8 mouse cellular contexts compared by ENCODE assay signal in the genomic region with DNA sequence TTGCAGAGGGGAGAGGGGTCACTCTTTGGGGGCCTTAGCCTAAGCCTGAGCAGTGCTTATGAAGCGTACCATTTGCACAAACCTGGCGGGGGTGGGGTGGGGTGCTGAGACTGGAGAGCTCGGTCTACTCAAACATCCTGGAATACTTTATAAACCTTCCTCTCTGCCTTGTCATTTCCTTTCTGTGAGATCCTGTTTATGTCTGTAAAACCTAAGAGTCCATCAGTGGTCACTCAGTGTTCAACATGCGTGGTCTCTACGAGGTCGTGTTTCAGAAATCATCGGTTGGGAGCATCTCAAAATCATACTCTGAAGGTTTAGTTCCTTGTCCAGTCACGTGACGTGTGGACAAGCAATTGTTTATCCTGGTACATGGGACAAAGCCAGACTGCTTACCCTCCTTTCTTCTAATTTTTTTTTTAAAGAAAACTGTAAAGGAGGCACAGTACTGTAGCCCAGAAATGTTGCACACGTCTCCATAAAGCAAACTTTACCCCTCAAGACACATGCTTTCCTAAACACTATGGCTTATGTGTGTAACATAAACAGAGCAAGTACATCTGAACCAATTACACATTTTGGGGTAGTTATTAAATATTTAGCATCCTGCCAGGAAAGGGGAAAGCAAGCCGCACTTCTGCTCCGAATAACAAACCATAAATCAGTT.
DNase-seq lines count a peak whose midpoint lies in the region; ATAC-seq and TF ChIP-seq lines count a peak whose summit lies in the region.

No protein-coding gene starts in this region.

- H3K36me3 ChIP-seq in forebrain, embryonic 12.5 days (replicated peaks): no peaks in the 10 kb centered on the region
- H3K36me3 ChIP-seq in intestine, embryonic 16.5 days (ENCODE audit: control insufficient read depth, insufficient read depth, low read length): no peaks in the 10 kb centered on the region
- no peaks in the 10 kb centered on the region for H3K36me3 ChIP-seq in lung, postnatal 0 days (ENCODE audit: insufficient read depth, low read length)
- no peaks in the 10 kb centered on the region for H3K36me3 ChIP-seq in stomach, embryonic 16.5 days (ENCODE audit: control insufficient read depth, insufficient read depth, low read length)

- no peaks in the 10 kb centered on the region for H3K27me3 ChIP-seq in forebrain, embryonic 12.5 days
- no peaks in the 10 kb centered on the region for H3K27me3 ChIP-seq in intestine, embryonic 16.5 days (replicated peaks; ENCODE audit: control insufficient read depth, insufficient read depth, low read length)
- H3K27me3 ChIP-seq in lung, postnatal 0 days (replicated peaks; ENCODE audit: insufficient read depth, low read length): no peaks in the 10 kb centered on the region
- H3K27me3 ChIP-seq in stomach, embryonic 16.5 days (ENCODE audit: control insufficient read depth, insufficient read depth, low read length): no peaks in the 10 kb centered on the region

- 26% methylated on average over 12 of the region's 12 CpGs for WGBS in forebrain, embryonic 12.5 days
- WGBS in intestine, embryonic 16.5 days: 18% methylated on average over 12 of the region's 12 CpGs
- WGBS in lung, postnatal 0 days: 4% methylated on average over 12 of the region's 12 CpGs
- 6% methylated on average over 12 of the region's 12 CpGs for WGBS in stomach, embryonic 16.5 days

- H3K4me1 ChIP-seq in forebrain, embryonic 12.5 days: peaks cover 14% of the 10 kb centered on the region
- H3K4me1 ChIP-seq in intestine, embryonic 16.5 days (ENCODE audit: control insufficient read depth, insufficient read depth, low read length): peaks cover 5% of the 10 kb centered on the region; the same call in 1 of the 2 replicates
- peaks cover 4% of the 10 kb centered on the region; the same call in 1 of the 2 replicates for H3K4me1 ChIP-seq in lung, postnatal 0 days (ENCODE audit: insufficient read depth, low read depth, low read length)
- peaks cover 30% of the 10 kb centered on the region for H3K4me1 ChIP-seq in stomach, embryonic 16.5 days (ENCODE audit: control insufficient read depth, insufficient read depth, low read length)

- peak; percentile 21; the same call in 1 of the 2 replicates for TF ChIP-seq EP300 in lung, postnatal 0 days (IDR thresholded peaks at IDR 0.05)

- peak overlapping the region; percentile 77 for H3K27ac ChIP-seq in layer of hippocampus, adult 2 months
- H3K27ac ChIP-seq in forebrain, embryonic 12.5 days: peak overlapping the region; percentile 85
- peak overlapping the region; percentile 98 for H3K27ac ChIP-seq in intestine, embryonic 16.5 days (ENCODE audit: low read length)
- peak overlapping the region; percentile 95 for H3K27ac ChIP-seq in lung, postnatal 0 days (ENCODE audit: low read length)
- H3K27ac ChIP-seq in stomach, embryonic 16.5 days (ENCODE audit: low read length): peak overlapping the region; percentile 100

- peak overlapping the region; percentile 75 for H3K4me3 ChIP-seq in layer of hippocampus, adult 2 months
- peak overlapping the region; percentile 61 for H3K4me3 ChIP-seq in forebrain, embryonic 12.5 days (replicated peaks)
- H3K4me3 ChIP-seq in intestine, embryonic 16.5 days (ENCODE audit: low read length): peak overlapping the region; percentile 66
- peak overlapping the region; percentile 81 for H3K4me3 ChIP-seq in lung, postnatal 0 days (ENCODE audit: low read depth, low read length)
- H3K4me3 ChIP-seq in stomach, embryonic 16.5 days (replicated peaks; ENCODE audit: low read length): peak overlapping the region; percentile 64

- no peaks in the 10 kb centered on the region for H3K9me3 ChIP-seq in forebrain, embryonic 12.5 days
- H3K9me3 ChIP-seq in intestine, embryonic 16.5 days (ENCODE audit: control insufficient read depth, low read length): no peaks in the 10 kb centered on the region
- no peaks in the 10 kb centered on the region for H3K9me3 ChIP-seq in lung, postnatal 0 days (ENCODE audit: low read length)
- H3K9me3 ChIP-seq in stomach, embryonic 16.5 days (replicated peaks; ENCODE audit: control insufficient read depth, low read length): no peaks in the 10 kb centered on the region

- TF ChIP-seq CTCF in layer of hippocampus, adult 2 months (conservative IDR thresholded peaks at IDR 0.05): no peak
- TF ChIP-seq CTCF in lung, postnatal 0 days (IDR thresholded peaks at IDR 0.05): no peak

- peak overlapping the region; percentile 74 for H3K9ac ChIP-seq in forebrain, embryonic 12.5 days
- peak overlapping the region; percentile 89 for H3K9ac ChIP-seq in intestine, embryonic 16.5 days (ENCODE audit: low read depth, low read length)
- peak overlapping the region; percentile 90 for H3K9ac ChIP-seq in lung, postnatal 0 days (replicated peaks; ENCODE audit: low read depth)
- peak overlapping the region; percentile 96 for H3K9ac ChIP-seq in stomach, embryonic 16.5 days (ENCODE audit: low read length)

- H3K4me2 ChIP-seq in forebrain, embryonic 12.5 days: peak overlapping the region; percentile 87
- H3K4me2 ChIP-seq in intestine, embryonic 16.5 days (ENCODE audit: low read depth, low read length): peak overlapping the region; percentile 89
- H3K4me2 ChIP-seq in lung, postnatal 0 days (replicated peaks; ENCODE audit: low read depth, low read length): peak overlapping the region; percentile 68
- H3K4me2 ChIP-seq in stomach, embryonic 16.5 days (ENCODE audit: low read depth, low read length): peak overlapping the region; percentile 78

- DNase-seq in layer of hippocampus, adult 2 months (ENCODE audit: low spot score in 2 of 2): no peak
- no peak for DNase-seq in layer of hippocampus, adult 9-11 months
- DNase-seq in lung, postnatal 0 days (ENCODE audit: low spot score): peak; percentile 70
- DNase-seq in ovary, postnatal 36 days (ENCODE audit: low spot score): no peak
- DNase-seq in cerebellum, adult 11 months: no peak

- ATAC-seq in forebrain, embryonic 12.5 days (ENCODE audit: low FRiP score): peak; percentile 9
- peak; percentile 86 for ATAC-seq in intestine, embryonic 16.5 days
- ATAC-seq in lung, postnatal 0 days: peak; percentile 48
- ATAC-seq in stomach, embryonic 16.5 days (ENCODE audit: insufficient read depth, low FRiP score): peak; percentile 76; the same call in 1 of the 2 replicates

Comparison
In these comparisons a context has a peak if more than half of its experiments do, and no peak if none do; other contexts are left out.
1. ATAC-seq: peak in every context shown above with its lines; median percentile 86 in intestine, embryonic 16.5 days; 76 in stomach, embryonic 16.5 days; 48 in lung, postnatal 0 days; 9 in forebrain, embryonic 12.5 days.